Mouse (Mus musculus) embryonic facial prominence, embryonic 10.5 days (tissue): Measurements from ENCODE around the gene Coq10a. TPM values are rescaled to one million over a fixed set of nuclear protein-coding genes. Genes with fewer than 3 reads are reported as not detected.

ENCODE experiments used
- microRNA-seq: library from miRNA; unstranded; fragments of <30 nt; microRNA quantifications from one replicate; pipeline ENCODE4, GENCODE M21; 2017
- polyA plus RNA-seq: library from polyadenylated mRNA; unstranded; fragments of >200 nt; fragmentation: Nextera tagmentation; extraction: Ambion mirVana; gene quantifications from 2 replicates; pipeline ENCODE4 v1.2.1, GENCODE M21; 2016

The Coq10a gene
- polyA plus RNA-seq, 1 experiment from 2014 or later: 9.5 TPM

Small RNAs within 50 kb of the gene (microRNA-seq; reads per million reads assigned to microRNA genes)
- not detected for gene Gm25361
- gene Gm26308: not detected
- 0.91 reads per million for gene Mir6914
- gene Mir6915: 2.7 reads per million

Other genes starting within 250 kb of the Coq10a start
- gene Rbms2, start 188.7 kb downstream of the Coq10a start, polyA plus RNA-seq: 27.9 and 31.0 TPM in 2 replicates
- 1.4 and 1.5 TPM in 2 replicates for gene Gls2, start 174.5 kb downstream of the Coq10a start, polyA plus RNA-seq
- 31.3 and 31.8 TPM in 2 replicates for gene Spryd4, start 157.2 kb downstream of the Coq10a start, polyA plus RNA-seq
- not detected in 2 replicates for gene Mip, start 143.2 kb downstream of the Coq10a start, polyA plus RNA-seq
- 95.9 and 103 TPM in 2 replicates for gene Timeless, start 136.9 kb downstream of the Coq10a start, polyA plus RNA-seq
- 0.49 and 0.69 TPM in 2 replicates for gene Apon, start 114.9 kb downstream of the Coq10a start, polyA plus RNA-seq
- gene Apof, start 100.3 kb downstream of the Coq10a start, polyA plus RNA-seq: 0.11 TPM in 1 of 2 replicates, not detected in the other
- 14.3 and 15.3 TPM in 2 replicates for gene Stat2, start 98.4 kb downstream of the Coq10a start, polyA plus RNA-seq
- 0.13 TPM in 1 of 2 replicates, not detected in the other for gene Il23a, start 70.2 kb downstream of the Coq10a start, polyA plus RNA-seq
- gene Pan2, start 65.7 kb downstream of the Coq10a start, polyA plus RNA-seq: 42.9 and 43.3 TPM in 2 replicates
- gene Cnpy2, start 46.5 kb downstream of the Coq10a start, polyA plus RNA-seq: 273 and 305 TPM in 2 replicates
- gene Cs, start 31.3 kb downstream of the Coq10a start, polyA plus RNA-seq: 244 and 258 TPM in 2 replicates
- 12.1 and 12.4 TPM in 2 replicates for gene Ankrd52, start 8.1 kb upstream of the Coq10a start, polyA plus RNA-seq
- gene Slc39a5, start 32.2 kb upstream of the Coq10a start, polyA plus RNA-seq: 0.13 and 0.36 TPM in 2 replicates
- gene Nabp2, start 42.5 kb upstream of the Coq10a start, polyA plus RNA-seq: 119 and 129 TPM in 2 replicates
- 42.1 and 44.6 TPM in 2 replicates for gene Rnf41, start 42.7 kb upstream of the Coq10a start, polyA plus RNA-seq
- gene Smarcc2, start 90.3 kb upstream of the Coq10a start, polyA plus RNA-seq: 77.3 and 85.9 TPM in 2 replicates
- 733 and 768 TPM in 2 replicates for gene Myl6, start 125.1 kb upstream of the Coq10a start, polyA plus RNA-seq
- 2.3 and 3.1 TPM in 2 replicates for gene Myl6b, start 129.7 kb upstream of the Coq10a start, polyA plus RNA-seq
- gene Esyt1, start 156.9 kb upstream of the Coq10a start, polyA plus RNA-seq: 11.9 and 13.6 TPM in 2 replicates
- 15.9 and 17.4 TPM in 2 replicates for gene Zc3h10, start 178.8 kb upstream of the Coq10a start, polyA plus RNA-seq
- 3,494 and 3,561 TPM in 2 replicates for gene Rpl41, start 180.3 kb upstream of the Coq10a start, polyA plus RNA-seq
- gene Pa2g4, start 197.0 kb upstream of the Coq10a start, polyA plus RNA-seq: 274 and 287 TPM in 2 replicates
- 11.9 and 12.2 TPM in 2 replicates for gene Erbb3, start 220.7 kb upstream of the Coq10a start, polyA plus RNA-seq